Mouse (Mus musculus): ENCODE data around the gene Ppfia4.
"Not testable (repeated sequence)": the region's sequence is repeated elsewhere in the genome, so short reads cannot be mapped to it uniquely, and the experiment has no call there.

The Ppfia4 gene

DNA sequence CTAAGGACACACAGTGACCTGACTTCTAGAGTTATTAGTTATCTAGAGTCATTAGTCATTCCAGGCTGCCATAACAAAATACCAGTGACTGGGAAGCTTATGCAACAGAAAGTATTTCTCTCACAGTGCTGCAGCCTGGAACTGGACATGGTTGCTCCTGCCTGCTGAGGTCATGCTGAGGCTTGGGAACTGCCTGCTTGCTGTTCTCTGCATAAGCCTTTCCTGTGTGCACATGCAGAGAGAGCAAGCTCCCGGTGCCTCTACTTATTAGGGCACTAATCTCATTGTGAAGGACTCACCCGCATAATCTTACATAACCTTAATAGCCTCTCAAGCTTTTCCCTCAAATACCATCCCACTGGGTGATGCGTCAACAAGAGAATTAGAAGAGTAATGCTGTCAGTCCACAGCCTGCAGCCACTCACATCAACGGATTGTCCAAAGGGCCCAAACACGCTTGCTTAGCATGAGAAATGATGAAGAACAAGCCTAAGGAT lies 59.9 kb downstream of the Ppfia4 start:
- no peak for DNase-seq (ENCODE audit: low spot score)

- no peak for DNase-seq (ENCODE audit: low spot score)
These were observed 62.7 kb downstream of the Ppfia4 start for GRCm38 (mm10) chr1:134270026-134270425.

DNA sequence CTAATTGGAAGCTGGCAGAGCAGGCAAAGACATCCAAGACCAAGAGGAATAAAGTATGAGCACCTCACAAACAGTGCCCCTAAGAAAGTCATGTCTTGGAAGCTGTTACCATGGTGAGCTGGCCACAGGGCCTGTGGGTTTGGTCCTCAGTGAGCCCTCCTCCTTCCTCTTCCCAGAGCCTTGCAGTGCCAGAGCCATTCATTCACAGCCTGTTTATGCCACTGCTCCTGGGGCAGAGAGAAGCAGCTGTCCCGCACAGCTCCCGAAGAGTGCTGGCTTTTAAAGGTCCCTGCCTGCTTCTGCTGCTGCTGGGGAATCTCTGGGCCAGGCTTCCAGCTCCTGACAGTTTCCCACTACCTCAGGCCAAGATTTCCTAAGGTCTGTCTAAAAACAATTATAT lies 66.9 kb downstream of the Ppfia4 start:
- no peak for DNase-seq (ENCODE audit: low spot score)

GRCm38 (mm10) chr1:134264341-134264740 lies 68.4 kb downstream of the Ppfia4 start:
- DNase-seq (ENCODE audit: low spot score), result no peak

- DNase-seq (ENCODE audit: low spot score), result not testable (repeated sequence)
These were observed 83.0 kb downstream of the Ppfia4 start for GRCm38 (mm10) chr1:134249681-134250080.
